Mouse (Mus musculus): Measurements from ENCODE around the gene Vps13a. TPM values are rescaled to one million over a fixed set of nuclear protein-coding genes. Genes with fewer than 3 reads are reported as not detected.

Vps13a gene
- polyA plus RNA-seq, 1 experiment, result 42.2 TPM

- Histone ChIP-seq H3K9me3 (replicated peaks; ENCODE audit: control insufficient read depth, insufficient read depth, low read length, poor library complexity, severe bottlenecking) (no peaks in the 10 kb centered on the region), H3K4me1 (ENCODE audit: control insufficient read depth, insufficient read depth, low read length) (no peaks in the 10 kb centered on the region)
- no peak for TF ChIP-seq POLR2A (IDR thresholded peaks at IDR 0.05; ENCODE audit: insufficient read depth, low read length)
- no peak for TF ChIP-seq CTCF (IDR thresholded peaks at IDR 0.05; ENCODE audit: low read depth, low read length)
- TF ChIP-seq EP300 (IDR thresholded peaks at IDR 0.05; ENCODE audit: insufficient read depth, low read depth, low read length), result no peak
Measured at GRCm38 (mm10) chr19:16607634-16608033, 173.1 kb downstream of the Vps13a start.

GRCm38 (mm10) chr19:16602026-16602425, 178.7 kb downstream of the Vps13a start:
- H3K36me3 ChIP-seq (ENCODE audit: control insufficient read depth, insufficient read depth, low read length, poor library complexity, severe bottlenecking), result no peaks in the 10 kb centered on the region
- no peak overlapping the region for H3K27ac ChIP-seq (ENCODE audit: insufficient read depth, low read length)

More at GRCm38 (mm10) chr19:16607634-16608033, 173.1 kb downstream of the Vps13a start:
- no peaks in the 10 kb centered on the region for H3K36me3 ChIP-seq (ENCODE audit: control insufficient read depth, insufficient read depth, low read length, poor library complexity, severe bottlenecking)
- H3K4me3 ChIP-seq (ENCODE audit: low read depth, low read length), result no peak overlapping the region
- H3K9ac ChIP-seq (ENCODE audit: low read depth, poor library complexity, severe bottlenecking), result no peak overlapping the region
- no peak overlapping the region for H3K27ac ChIP-seq (ENCODE audit: insufficient read depth, low read length)
- no peaks in the 10 kb centered on the region for H3K27me3 ChIP-seq (ENCODE audit: control insufficient read depth, insufficient read depth, low read length, poor library complexity, severe bottlenecking)

GRCm38 (mm10) chr19:16599298-16599970, 181.3 kb downstream of the Vps13a start:
- Histone ChIP-seq H3K4me1 (ENCODE audit: control insufficient read depth, insufficient read depth, low read length) (peaks cover 3% of the 10 kb centered on the region), H3K27ac (ENCODE audit: insufficient read depth, low read length) (no peak overlapping the region), H3K27me3 (ENCODE audit: control insufficient read depth, insufficient read depth, low read length, poor library complexity, severe bottlenecking) (no peaks in the 10 kb centered on the region), H3K36me3 (ENCODE audit: control insufficient read depth, insufficient read depth, low read length, poor library complexity, severe bottlenecking) (no peaks in the 10 kb centered on the region), H3K9me3 (replicated peaks; ENCODE audit: control insufficient read depth, insufficient read depth, low read length, poor library complexity, severe bottlenecking) (no peaks in the 10 kb centered on the region), H3K4me3 (ENCODE audit: low read depth, low read length) (no peak overlapping the region), H3K9ac (ENCODE audit: low read depth, poor library complexity, severe bottlenecking) (no peak overlapping the region)
- TF ChIP-seq CTCF (IDR thresholded peaks at IDR 0.05; ENCODE audit: low read depth, low read length) (peak; percentile 61), POLR2A (IDR thresholded peaks at IDR 0.05; ENCODE audit: insufficient read depth, low read length) (no peak), EP300 (IDR thresholded peaks at IDR 0.05; ENCODE audit: insufficient read depth, low read depth, low read length) (no peak)

More at GRCm38 (mm10) chr19:16602026-16602425, 178.7 kb downstream of the Vps13a start:
- Histone ChIP-seq H3K9ac (ENCODE audit: low read depth, poor library complexity, severe bottlenecking) (no peak overlapping the region), H3K4me3 (ENCODE audit: low read depth, low read length) (no peak overlapping the region), H3K9me3 (replicated peaks; ENCODE audit: control insufficient read depth, insufficient read depth, low read length, poor library complexity, severe bottlenecking) (no peaks in the 10 kb centered on the region), H3K27me3 (ENCODE audit: control insufficient read depth, insufficient read depth, low read length, poor library complexity, severe bottlenecking) (no peaks in the 10 kb centered on the region), H3K4me1 (ENCODE audit: control insufficient read depth, insufficient read depth, low read length) (peaks cover 3% of the 10 kb centered on the region)
- TF ChIP-seq EP300 (IDR thresholded peaks at IDR 0.05; ENCODE audit: insufficient read depth, low read depth, low read length), result no peak
- no peak for TF ChIP-seq CTCF (IDR thresholded peaks at IDR 0.05; ENCODE audit: low read depth, low read length)
- no peak for TF ChIP-seq POLR2A (IDR thresholded peaks at IDR 0.05; ENCODE audit: insufficient read depth, low read length)

- Histone ChIP-seq H3K4me3 (ENCODE audit: low read depth, low read length) (no peak overlapping the region), H3K36me3 (ENCODE audit: control insufficient read depth, insufficient read depth, low read length, poor library complexity, severe bottlenecking) (no peaks in the 10 kb centered on the region), H3K9ac (ENCODE audit: low read depth, poor library complexity, severe bottlenecking) (no peak overlapping the region), H3K27me3 (ENCODE audit: control insufficient read depth, insufficient read depth, low read length, poor library complexity, severe bottlenecking) (no peaks in the 10 kb centered on the region), H3K9me3 (replicated peaks; ENCODE audit: control insufficient read depth, insufficient read depth, low read length, poor library complexity, severe bottlenecking) (no peaks in the 10 kb centered on the region), H3K27ac (ENCODE audit: insufficient read depth, low read length) (no peak overlapping the region), H3K4me1 (ENCODE audit: control insufficient read depth, insufficient read depth, low read length) (peaks cover 3% of the 10 kb centered on the region)
- no peak for TF ChIP-seq POLR2A (IDR thresholded peaks at IDR 0.05; ENCODE audit: insufficient read depth, low read length)
- no peak for TF ChIP-seq CTCF (IDR thresholded peaks at IDR 0.05; ENCODE audit: low read depth, low read length)
- TF ChIP-seq EP300 (IDR thresholded peaks at IDR 0.05; ENCODE audit: insufficient read depth, low read depth, low read length), result no peak
Measured at GRCm38 (mm10) chr19:16598653-16599297, 182.0 kb downstream of the Vps13a start.

- H3K27me3 ChIP-seq (ENCODE audit: control insufficient read depth, insufficient read depth, low read length, poor library complexity, severe bottlenecking), result no peaks in the 10 kb centered on the region
- H3K4me3 ChIP-seq (ENCODE audit: low read depth, low read length), result no peak overlapping the region
- H3K9me3 ChIP-seq (replicated peaks; ENCODE audit: control insufficient read depth, insufficient read depth, low read length, poor library complexity, severe bottlenecking), result no peaks in the 10 kb centered on the region
- peaks cover 3% of the 10 kb centered on the region for H3K4me1 ChIP-seq (ENCODE audit: control insufficient read depth, insufficient read depth, low read length)
- H3K9ac ChIP-seq (ENCODE audit: low read depth, poor library complexity, severe bottlenecking), result no peak overlapping the region
- no peaks in the 10 kb centered on the region for H3K36me3 ChIP-seq (ENCODE audit: control insufficient read depth, insufficient read depth, low read length, poor library complexity, severe bottlenecking)
- no peak for TF ChIP-seq EP300 (IDR thresholded peaks at IDR 0.05; ENCODE audit: insufficient read depth, low read depth, low read length)
- no peak for TF ChIP-seq CTCF (IDR thresholded peaks at IDR 0.05; ENCODE audit: low read depth, low read length)
- no peak for TF ChIP-seq POLR2A (IDR thresholded peaks at IDR 0.05; ENCODE audit: insufficient read depth, low read length)
- no peak overlapping the region for H3K27ac ChIP-seq (ENCODE audit: insufficient read depth, low read length)
Measured at GRCm38 (mm10) chr19:16597216-16597615, 183.5 kb downstream of the Vps13a start.

- no peak overlapping the region for H3K4me3 ChIP-seq (ENCODE audit: low read depth, low read length)
- no peak for TF ChIP-seq EP300 (IDR thresholded peaks at IDR 0.05; ENCODE audit: insufficient read depth, low read depth, low read length)
- TF ChIP-seq CTCF (IDR thresholded peaks at IDR 0.05; ENCODE audit: low read depth, low read length), result no peak
- TF ChIP-seq POLR2A (IDR thresholded peaks at IDR 0.05; ENCODE audit: insufficient read depth, low read length), result no peak
- H3K36me3 ChIP-seq (ENCODE audit: control insufficient read depth, insufficient read depth, low read length, poor library complexity, severe bottlenecking), result no peaks in the 10 kb centered on the region
- H3K4me1 ChIP-seq (ENCODE audit: control insufficient read depth, insufficient read depth, low read length), result peaks cover 3% of the 10 kb centered on the region
- no peaks in the 10 kb centered on the region for H3K9me3 ChIP-seq (replicated peaks; ENCODE audit: control insufficient read depth, insufficient read depth, low read length, poor library complexity, severe bottlenecking)
- H3K9ac ChIP-seq (ENCODE audit: low read depth, poor library complexity, severe bottlenecking), result no peak overlapping the region
- no peaks in the 10 kb centered on the region for H3K27me3 ChIP-seq (ENCODE audit: control insufficient read depth, insufficient read depth, low read length, poor library complexity, severe bottlenecking)
- no peak overlapping the region for H3K27ac ChIP-seq (ENCODE audit: insufficient read depth, low read length)
Measured at GRCm38 (mm10) chr19:16593975-16594317, 186.8 kb downstream of the Vps13a start.

Measured in ES-Bruce4 (cell line).